Mouse (Mus musculus): ENCODE data around the gene Gm38392.
"Not testable (repeated sequence)": the region's sequence is repeated elsewhere in the genome, so short reads cannot be mapped to it uniquely, and the experiment has no call there.

DNA sequence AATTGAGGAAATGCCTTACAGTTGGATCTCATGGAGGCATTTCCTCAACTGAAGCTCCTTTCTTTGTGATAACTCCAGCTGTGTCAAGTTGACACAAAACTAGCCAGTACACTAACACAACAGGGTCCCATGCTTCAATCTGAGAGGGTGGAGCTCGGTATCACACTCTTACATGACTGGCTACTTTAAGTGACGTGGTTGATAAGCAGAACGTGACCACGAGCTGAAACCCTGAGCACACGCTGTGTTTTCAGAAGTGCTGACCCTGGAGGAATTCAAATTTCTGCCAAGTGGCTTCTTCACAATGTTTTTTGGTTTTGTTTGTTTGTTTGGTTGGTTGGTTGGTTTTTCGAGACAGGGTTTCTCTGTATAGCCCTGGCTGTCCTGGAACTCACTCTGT is 19.0 kb downstream of the Gm38392 start:
- TF ChIP-seq CTCF (IDR thresholded peaks at IDR 0.05; ENCODE audit: extremely low read depth, insufficient read length, insufficient replicate concordance, low read depth, low read length); POLR2A (IDR thresholded peaks at IDR 0.05; ENCODE audit: low read depth, low read length): not testable (repeated sequence)
